Mouse (Mus musculus) embryonic stem cell, embryonic (primary cell): ENCODE measurements around the gene Sptbn2.

Source experiments
- CTCF ChIA-PET, 4 experiments: fragments of 300-600 bp in 2 of 4; fragments of 350-600 bp in 2 of 4; sonication (Branson Sonifier 250); formaldehyde crosslinking; loops; one replicate each; lab custom pipeline; 2022; ENCODE audit warnings: inconsistent platforms in 2 of 4; lab: Charles Lee
- POLR2A ChIA-PET, 4 experiments: fragments of 300-600 bp in 2 of 4; fragments of 350-600 bp in 2 of 4; sonication (Branson Sonifier 250); formaldehyde crosslinking; loops; one replicate each; lab custom pipeline; 2022; ENCODE audit warnings: antibody characterized with exemption in 4 of 4, inconsistent platforms in 1 of 4; lab: Charles Lee

The Sptbn2 gene

GRCm38 (mm10) chr19:4785206-4785605 lies 74.2 kb downstream of the Sptbn2 start:
- ChIA-PET POLR2A (interaction anchor here (0.6 to 28.5 kb wide), 22 partner anchors 9 to 69 kb away, joined by 3 to 1124 read pairs (median 4); partner anchors contain the start of genes Rbm4 (in 4 of the 4), Gm21992 (in 3 of the 4), Rbm14 (in 3 of the 4) and Rbm4b (in 2 of the 4)), CTCF (interaction anchor here in 1 of 4 experiments (1.0 kb wide), 1 partner anchor 28 kb away, joined by 4 read pairs; no protein-coding TSS in a partner anchor)

GRCm38 (mm10) chr19:4786313-4786712 lies 75.3 kb downstream of the Sptbn2 start:
- ChIA-PET POLR2A (interaction anchor here in 3 of 4 experiments (0.6 to 28.5 kb wide), 14 partner anchors 8 to 259 kb away, joined by 3 to 1124 read pairs (median 22); partner anchors contain the start of genes Gm21992 (in 2 of the 3), Rbm14 (in 2 of the 3), Rbm4 (in 2 of the 3) and Rbm4b (in 2 of the 3)), CTCF (interaction anchor here in 2 of 4 experiments (0.6 to 1.9 kb wide), 2 partner anchors 27 to 43 kb away, joined by 6 to 8 read pairs; no protein-coding TSS in a partner anchor)

GRCm38 (mm10) chr19:4793281-4793830 lies 82.4 kb downstream of the Sptbn2 start:
- CTCF ChIA-PET = interaction anchor here in 2 of 4 experiments (0.5 to 1.5 kb wide), 5 partner anchors 10 to 1176 kb away, joined by 3 to 17 read pairs (median 4); partner anchors contain the start of genes Gm21992 (in 1 of the 2) and Rbm14 (in 1 of the 2)
- POLR2A ChIA-PET = interaction anchor here (0.6 to 28.5 kb wide), 64 partner anchors 3 to 761 kb away, joined by 3 to 1124 read pairs (median 5); partner anchors contain the start of genes Rbm14 (in 4 of the 4), Gm21992 (in 3 of the 4), Ccdc87 (in 2 of the 4) and Ccs (in 2 of the 4)

- ChIA-PET POLR2A (interaction anchor here (0.6 to 28.5 kb wide), 69 partner anchors 4 to 461 kb away, joined by 3 to 1124 read pairs (median 4); partner anchors contain the start of genes Rbm14 (in 4 of the 4), Dpp3 (in 3 of the 4), Gm21992 (in 3 of the 4) and Ccdc87 (in 2 of the 4)), CTCF (interaction anchor here in 2 of 4 experiments (0.6 to 1.5 kb wide), 4 partner anchors 19 to 256 kb away, joined by 3 to 17 read pairs (median 4); partner anchors contain the start of genes Gm21992 (in 1 of the 2), Rbm14 (in 1 of the 2) and Rin1 (in 1 of the 2))
These were observed 83.0 kb downstream of the Sptbn2 start, which contains the start of gene Rbm4 for GRCm38 (mm10) chr19:4793831-4794422. TSS of gene Rbm4 (minus strand) at chr19:4793901.

GRCm38 (mm10) chr19:4795929-4796328 lies 85.0 kb downstream of the Sptbn2 start:
- ChIA-PET CTCF (no interaction called here), POLR2A (interaction anchor here in 3 of 4 experiments (1.4 to 28.5 kb wide), 10 partner anchors 6 to 228 kb away, joined by 3 to 1124 read pairs (median 70); partner anchors contain the start of genes Gm21992 (in 3 of the 3), Rbm14 (in 3 of the 3), Rbm4 (in 1 of the 3) and Slc29a2 (in 1 of the 3))

GRCm38 (mm10) chr19:4797846-4798245 lies 86.9 kb downstream of the Sptbn2 start:
- CTCF ChIA-PET = interaction anchor here in 2 of 4 experiments (0.7 to 0.9 kb wide), 2 partner anchors 15 to 1471 kb away, joined by 3 read pairs; no protein-coding TSS in a partner anchor
- POLR2A ChIA-PET = interaction anchor here (0.6 to 28.5 kb wide), 13 partner anchors 4 to 606 kb away, joined by 3 to 1124 read pairs (median 5); partner anchors contain the start of genes Gm21992 (in 3 of the 4), Rbm14 (in 3 of the 4), Ppp1ca (in 1 of the 4) and Rbm4 (in 1 of the 4)

GRCm38 (mm10) chr19:4799083-4799482 lies 88.1 kb downstream of the Sptbn2 start:
- POLR2A ChIA-PET = interaction anchor here (0.9 to 28.5 kb wide), 13 partner anchors 3 to 289 kb away, joined by 3 to 1124 read pairs (median 3); partner anchors contain the start of genes Gm21992 (in 3 of the 4), Rbm14 (in 3 of the 4), Pcx (in 1 of the 4) and Rbm4 (in 1 of the 4)

More at GRCm38 (mm10) chr19:4799083-4799482, 88.1 kb downstream of the Sptbn2 start:
- CTCF ChIA-PET = interaction anchor here in 2 of 4 experiments (0.6 to 4.9 kb wide), 2 partner anchors 13 to 14 kb away, joined by 3 to 23 read pairs; partner anchors contain the start of genes Gm21992 (in 1 of the 2) and Rbm14 (in 1 of the 2)
